11 mouse cellular contexts compared by ENCODE assay signal in the genomic region with DNA sequence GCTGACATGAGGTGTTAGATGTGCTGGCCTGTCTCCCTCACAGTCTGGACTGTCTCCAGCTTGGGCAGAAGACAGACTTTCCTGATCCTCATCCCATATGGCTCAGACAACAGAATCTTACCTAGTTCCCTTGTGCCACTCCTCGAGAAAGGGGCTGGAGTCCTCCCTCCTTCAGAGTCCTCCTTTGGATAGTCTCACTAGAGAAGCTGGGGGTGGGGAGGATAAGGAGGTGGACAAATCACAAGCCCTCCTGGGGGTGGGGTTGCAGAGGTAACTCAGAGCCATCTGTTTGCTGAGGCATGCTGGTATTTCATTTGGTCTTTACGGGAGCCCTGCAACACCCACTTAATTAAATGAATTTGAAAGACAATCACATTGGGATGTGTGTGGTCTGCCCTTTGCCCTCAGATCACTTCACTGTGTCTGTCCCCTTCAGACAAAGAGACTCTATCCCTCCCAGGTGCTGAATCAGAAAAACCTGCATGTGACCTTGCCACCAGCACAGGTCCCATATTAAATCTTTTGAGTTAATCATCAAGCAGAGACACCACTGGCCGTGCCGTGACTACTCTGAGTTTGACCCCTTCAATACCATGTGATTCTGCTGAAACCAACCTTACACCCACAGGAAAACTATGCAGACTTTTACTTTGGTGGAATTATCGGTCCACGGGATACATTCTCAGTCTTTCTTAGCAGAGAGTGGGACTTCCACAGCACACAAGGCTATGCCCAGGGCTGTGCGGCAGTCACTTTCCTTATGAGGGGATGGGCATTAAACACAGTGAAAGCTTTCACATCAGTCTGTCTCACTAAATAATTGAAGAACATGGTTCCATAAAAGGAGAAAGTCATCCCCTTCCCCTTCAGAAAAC. TPM values are rescaled to one million over a fixed set of nuclear protein-coding genes. Genes with fewer than 3 reads are reported as not detected.
DNase-seq lines count a peak whose midpoint lies in the region; ATAC-seq lines count a peak whose summit lies in the region.
"Had no signal": no experiment of that assay in that cellular context is flagged by ENCODE, and none has a peak within 500 bp of the region (broad histone marks: within the 10 kb centered on the region; RNA-seq: fewer than 3 reads in every experiment).

No protein-coding gene starts in this region.

- no peak for DNase-seq in midbrain, embryonic 10.5 days (ENCODE audit: low spot score)
- peak; percentile 88 for DNase-seq in cerebellum, adult 9-11 months
- DNase-seq in kidney, adult 8-10 months, result peak; percentile 74 to 86
- no peak for DNase-seq in frontal cortex, postnatal 14 days (ENCODE audit: low spot score in 2 of 2)
- DNase-seq in thymus, postnatal 36 days, result no peak
- DNase-seq in frontal cortex, postnatal 10 days (ENCODE audit: low spot score in 2 of 2), result no peak

- no peak for ATAC-seq in midbrain, embryonic 13.5 days
- ATAC-seq in stomach, embryonic 16.5 days (ENCODE audit: insufficient read depth, low FRiP score), result peak; percentile 35; the same call in 1 of the 2 replicates

- no peak overlapping the region for H3K9ac ChIP-seq in midbrain, embryonic 13.5 days (replicated peaks)
- no peak overlapping the region for H3K9ac ChIP-seq in stomach, embryonic 16.5 days (ENCODE audit: low read length)
- H3K9ac ChIP-seq: limb, embryonic 13.5 days had no signal

- peaks cover 21% of the 10 kb centered on the region for H3K4me1 ChIP-seq in midbrain, embryonic 10.5 days
- H3K4me1 ChIP-seq in midbrain, embryonic 13.5 days (replicated peaks), result peaks cover 9% of the 10 kb centered on the region
- H3K4me1 ChIP-seq in stomach, embryonic 16.5 days (ENCODE audit: control insufficient read depth, insufficient read depth, low read length), result peaks cover 3% of the 10 kb centered on the region; the same call in 1 of the 2 replicates

- no peak overlapping the region for H3K4me3 ChIP-seq in midbrain, embryonic 10.5 days
- no peak overlapping the region for H3K4me3 ChIP-seq in midbrain, embryonic 13.5 days (replicated peaks)
- H3K4me3 ChIP-seq in stomach, embryonic 16.5 days (replicated peaks; ENCODE audit: low read length), result no peak overlapping the region
- H3K4me3 ChIP-seq: limb, embryonic 13.5 days had no signal

- WGBS in midbrain, embryonic 10.5 days, result 30% methylated on average over 7 of the region's 7 CpGs
- WGBS in midbrain, embryonic 13.5 days, result 32% methylated on average over 7 of the region's 7 CpGs
- 23% methylated on average over 7 of the region's 7 CpGs for WGBS in stomach, embryonic 16.5 days

- no peaks in the 10 kb centered on the region for H3K27me3 ChIP-seq in midbrain, embryonic 10.5 days (ENCODE audit: low read depth, poor library complexity, severe bottlenecking)
- no peaks in the 10 kb centered on the region for H3K27me3 ChIP-seq in midbrain, embryonic 13.5 days
- no peaks in the 10 kb centered on the region for H3K27me3 ChIP-seq in stomach, embryonic 16.5 days (ENCODE audit: control insufficient read depth, insufficient read depth, low read length)
- H3K27me3 ChIP-seq: limb, embryonic 13.5 days had no signal

- H3K36me3 ChIP-seq in midbrain, embryonic 10.5 days, result no peaks in the 10 kb centered on the region
- H3K36me3 ChIP-seq in midbrain, embryonic 13.5 days, result no peaks in the 10 kb centered on the region
- H3K36me3 ChIP-seq in stomach, embryonic 16.5 days (ENCODE audit: control insufficient read depth, insufficient read depth, low read length), result no peaks in the 10 kb centered on the region
- H3K36me3 ChIP-seq: limb, embryonic 13.5 days had no signal

- H3K4me2 ChIP-seq in midbrain, embryonic 13.5 days (replicated peaks), result no peak overlapping the region
- H3K4me2 ChIP-seq in stomach, embryonic 16.5 days (ENCODE audit: low read depth, low read length), result no peak overlapping the region
- H3K4me2 ChIP-seq: limb, embryonic 13.5 days had no signal

- H3K27ac ChIP-seq in midbrain, embryonic 10.5 days (replicated peaks), result peak overlapping the region; percentile 38; the same call in 1 of the 2 replicates
- H3K27ac ChIP-seq in midbrain, embryonic 13.5 days, result no peak overlapping the region
- H3K27ac ChIP-seq in stomach, embryonic 16.5 days (ENCODE audit: low read length), result no peak overlapping the region

- H3K9me3 ChIP-seq in midbrain, embryonic 10.5 days (replicated peaks), result no peaks in the 10 kb centered on the region
- H3K9me3 ChIP-seq in midbrain, embryonic 13.5 days, result no peaks in the 10 kb centered on the region
- H3K9me3 ChIP-seq in stomach, embryonic 16.5 days (replicated peaks; ENCODE audit: control insufficient read depth, low read length), result no peaks in the 10 kb centered on the region
- H3K9me3 ChIP-seq: limb, embryonic 13.5 days had no signal

RNA-seq across cellular contexts. Expression of a gene that starts 57.7 kb away (rescaled TPM):
- not detected in 2 replicates for polyA plus RNA-seq in midbrain, embryonic 10.5 days (2016; fragmentation: Nextera tagmentation; extraction: Ambion mirVana)
- polyA plus RNA-seq in midbrain, embryonic 13.5 days (2015; fragmentation: Nextera tagmentation; extraction: Ambion mirVana), result not detected in 2 replicates
- not detected in 2 replicates for polyA plus RNA-seq in stomach, embryonic 16.5 days (2015; fragmentation: Nextera tagmentation; extraction: Ambion mirVana)
- polyA plus RNA-seq: heart, postnatal 0 days; limb, embryonic 13.5 days; spleen, adult 2 months had no signal

Comparison
In these comparisons a context has a peak if more than half of its experiments do, and no peak if none do; other contexts are left out.
1. DNase-seq: peak in cerebellum, adult 9-11 months (single experiment) and kidney, adult 8-10 months (2 of 2); none in midbrain, embryonic 10.5 days (single experiment), frontal cortex, postnatal 14 days (0 of 2), thymus, postnatal 36 days (0 of 2) and frontal cortex, postnatal 10 days (0 of 2).